Mouse (Mus musculus): Measurements from ENCODE around the gene Ltbp1.

The Ltbp1 gene

GRCm38 (mm10) chr17:75056631-75057030 lies 51.3 kb downstream of the Ltbp1 start:
- in situ Hi-C loops (cut with MseI, MboI): no loop called here

- in situ Hi-C loops (cut with MseI, MboI): no loop called here
Observed at GRCm38 (mm10) chr17:75066340-75066739, 61.0 kb downstream of the Ltbp1 start.

- in situ Hi-C loops (cut with MseI, MboI): no loop called here
Observed at GRCm38 (mm10) chr17:75067314-75067713, 61.9 kb downstream of the Ltbp1 start.

GRCm38 (mm10) chr17:75069232-75069631 lies 63.9 kb downstream of the Ltbp1 start:
- in situ Hi-C loops (cut with MseI, MboI): no loop called here

GRCm38 (mm10) chr17:75071174-75071573 lies 65.8 kb downstream of the Ltbp1 start:
- in situ Hi-C loops (cut with MseI, MboI): no loop called here

GRCm38 (mm10) chr17:75071749-75072148 lies 66.4 kb downstream of the Ltbp1 start:
- in situ Hi-C loops (cut with MseI, MboI): no loop called here

- in situ Hi-C loops (cut with MseI, MboI): no loop called here
Observed at GRCm38 (mm10) chr17:75073887-75074286, 68.5 kb downstream of the Ltbp1 start.

GRCm38 (mm10) chr17:75074978-75075699 lies 69.8 kb downstream of the Ltbp1 start:
- in situ Hi-C loops (cut with MseI, MboI): no loop called here

GRCm38 (mm10) chr17:75081401-75081800 lies 76.0 kb downstream of the Ltbp1 start:
- in situ Hi-C loops (cut with MseI, MboI): no loop called here

- in situ Hi-C loops (cut with MseI, MboI): no loop called here
Observed at GRCm38 (mm10) chr17:75082449-75082848, 77.1 kb downstream of the Ltbp1 start.

GRCm38 (mm10) chr17:75087296-75087941 lies 82.1 kb downstream of the Ltbp1 start:
- in situ Hi-C loops (cut with MseI, MboI): no loop called here

GRCm38 (mm10) chr17:75088232-75088631 lies 82.9 kb downstream of the Ltbp1 start:
- in situ Hi-C loops (cut with MseI, MboI): no loop called here

GRCm38 (mm10) chr17:75088727-75089126 lies 83.4 kb downstream of the Ltbp1 start:
- in situ Hi-C loops (cut with MseI, MboI): no loop called here

GRCm38 (mm10) chr17:75090556-75090955 lies 85.2 kb downstream of the Ltbp1 start:
- in situ Hi-C loops (cut with MseI, MboI): no loop called here

- in situ Hi-C loops (cut with MseI, MboI): no loop called here
Observed at GRCm38 (mm10) chr17:75093563-75093962, 88.2 kb downstream of the Ltbp1 start.

GRCm38 (mm10) chr17:75094591-75094990 lies 89.2 kb downstream of the Ltbp1 start:
- in situ Hi-C loops (cut with MseI, MboI): no loop called here

GRCm38 (mm10) chr17:75096727-75097126 lies 91.4 kb downstream of the Ltbp1 start:
- in situ Hi-C loops (cut with MseI, MboI): no loop called here

- in situ Hi-C loops (cut with MseI, MboI): no loop called here
Observed at GRCm38 (mm10) chr17:75097367-75097766, 92.0 kb downstream of the Ltbp1 start.

GRCm38 (mm10) chr17:75101215-75101614 lies 95.8 kb downstream of the Ltbp1 start:
- in situ Hi-C loops (cut with MseI, MboI): no loop called here

GRCm38 (mm10) chr17:75101994-75102393 lies 96.6 kb downstream of the Ltbp1 start:
- in situ Hi-C loops (cut with MseI, MboI): no loop called here

- in situ Hi-C loops (cut with MseI, MboI): no loop called here
Observed at GRCm38 (mm10) chr17:75107412-75107811, 102.0 kb downstream of the Ltbp1 start.

GRCm38 (mm10) chr17:75107879-75108278 lies 102.5 kb downstream of the Ltbp1 start:
- in situ Hi-C loops (cut with MseI, MboI): no loop called here

GRCm38 (mm10) chr17:75109081-75109716 lies 103.8 kb downstream of the Ltbp1 start:
- in situ Hi-C loops (cut with MseI, MboI): no loop called here

All from mouse trophoblast stem cell (cell line).